Mouse (Mus musculus) monocyte, adult 5-6 weeks (primary cell): Measurements from ENCODE around the gene Brd1. TPM values are rescaled to one million over a fixed set of nuclear protein-coding genes. Genes with fewer than 3 reads are reported as not detected.

Source experiments
- ATAC-seq: fragments of 153-309, 156-312 bp; replicated peaks from 2 replicates; pipeline ENCODE4 v1.8.0; 2017; ENCODE audit warnings: mild to moderate bottlenecking; ENCODE audit not compliant: low TSS enrichment, insufficient number of reproducible peaks, severe bottlenecking, poor library complexity, low FRiP score
- total RNA-seq: library from RNA; stranded (forward); fragments of 200-1000, 200-491, 200-594 nt; gene quantifications from 3 replicates; pipeline ENCODE4 v1.2.3, GENCODE M21; 2017

Gene Brd1
- total RNA-seq, 1 experiment from 2014 or later = 81.7 TPM

GRCm38 (mm10) chr15:88699508-88699907 is 34.5 kb downstream of the Brd1 start:
- ATAC-seq = no peak

- no peak for ATAC-seq
These were observed 36.4 kb downstream of the Brd1 start for GRCm38 (mm10) chr15:88697586-88697985.

GRCm38 (mm10) chr15:88696055-88696454 is 38.0 kb downstream of the Brd1 start:
- no peak for ATAC-seq

- ATAC-seq = no peak
These were observed 40.0 kb downstream of the Brd1 start for GRCm38 (mm10) chr15:88694033-88694432.

GRCm38 (mm10) chr15:88692720-88693119 is 41.3 kb downstream of the Brd1 start:
- ATAC-seq = no peak

GRCm38 (mm10) chr15:88691129-88691528 is 42.9 kb downstream of the Brd1 start:
- no peak for ATAC-seq

GRCm38 (mm10) chr15:88688120-88688519 is 45.9 kb downstream of the Brd1 start:
- no peak for ATAC-seq

- no peak for ATAC-seq
These were observed 47.3 kb downstream of the Brd1 start for GRCm38 (mm10) chr15:88686725-88687124.

GRCm38 (mm10) chr15:88684039-88684438 is 50.0 kb downstream of the Brd1 start:
- no peak for ATAC-seq

- ATAC-seq = no peak
These were observed 53.1 kb downstream of the Brd1 start for GRCm38 (mm10) chr15:88680931-88681330.

GRCm38 (mm10) chr15:88677568-88677967 is 56.5 kb downstream of the Brd1 start:
- no peak for ATAC-seq

GRCm38 (mm10) chr15:88675998-88676397 is 58.0 kb downstream of the Brd1 start:
- no peak for ATAC-seq

GRCm38 (mm10) chr15:88668693-88669092 is 65.3 kb downstream of the Brd1 start:
- no peak for ATAC-seq

GRCm38 (mm10) chr15:88667653-88668052 is 66.4 kb downstream of the Brd1 start:
- ATAC-seq = no peak

GRCm38 (mm10) chr15:88665846-88666245 is 68.2 kb downstream of the Brd1 start:
- no peak for ATAC-seq

- no peak for ATAC-seq
These were observed 71.0 kb downstream of the Brd1 start for GRCm38 (mm10) chr15:88663041-88663440.

GRCm38 (mm10) chr15:88662111-88662850 is 71.8 kb downstream of the Brd1 start:
- no peak for ATAC-seq

- no peak for ATAC-seq
These were observed 72.4 kb downstream of the Brd1 start for GRCm38 (mm10) chr15:88661654-88662053.

GRCm38 (mm10) chr15:88652006-88652405 is 82.0 kb downstream of the Brd1 start:
- no peak for ATAC-seq

- no peak for ATAC-seq
These were observed 83.0 kb downstream of the Brd1 start for GRCm38 (mm10) chr15:88651019-88651418.
